Mouse (Mus musculus): ENCODE data around the gene Fastkd5. TPM values are rescaled to one million over a fixed set of nuclear protein-coding genes. Genes with fewer than 3 reads are reported as not detected.

Gene Fastkd5
- 9.5 and 10.8 TPM in 2 replicates for polyA plus RNA-seq (2015; fragmentation: Nextera tagmentation; extraction: Ambion mirVana)

DNA sequence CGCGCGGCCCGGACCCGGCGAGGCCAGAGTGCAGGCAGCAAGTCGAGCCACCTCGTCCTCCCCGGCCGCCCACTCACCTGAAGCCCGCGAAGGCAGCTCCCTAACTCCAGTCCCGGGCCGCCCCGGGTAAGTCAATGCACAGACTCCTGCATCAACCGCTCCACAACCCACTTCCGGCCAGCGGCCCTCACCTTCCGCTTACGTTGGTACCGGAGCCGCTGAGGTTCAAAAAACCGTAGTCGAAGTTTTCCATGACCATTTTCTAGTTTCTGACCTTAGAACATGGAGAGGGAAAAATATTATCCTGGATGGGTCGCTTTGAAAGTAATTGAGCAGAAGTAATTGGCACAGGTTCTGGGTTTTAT, at the start of gene Fastkd5, which contains the start of gene Ubox5:
Gene Fastkd5 (minus strand): TSS at position 189 of the 365 bp plus-strand sequence.
Gene Ubox5 (minus strand): TSS at position 200 of the 365 bp plus-strand sequence.
- no peaks in the 10 kb centered on the region for H3K9me3 ChIP-seq (replicated peaks)
- H3K4me3 ChIP-seq (replicated peaks) = peak within 1 kb of the TSS; percentile 80
- H3K27me3 ChIP-seq (replicated peaks) = peaks cover 14% of the 10 kb centered on the region
- peak within 1 kb of the TSS; percentile 80 for H3K27ac ChIP-seq (replicated peaks)
- peak within 1 kb of the TSS; percentile 91 for H3K4me2 ChIP-seq
- peaks cover 22% of the 10 kb centered on the region for H3K4me1 ChIP-seq
- ATAC-seq (ENCODE audit: low FRiP score) = peak; percentile 83
- H3K36me3 ChIP-seq = peaks cover 26% of the 10 kb centered on the region
- whole genome bisulfite sequencing = under 1% methylated on average over 25 of the region's 25 CpGs
- H3K9ac ChIP-seq (replicated peaks) = peak within 1 kb of the TSS; percentile 81

- ATAC-seq (ENCODE audit: low FRiP score) = no peak
- Histone ChIP-seq H3K9ac (replicated peaks) (no peak overlapping the region), H3K9me3 (replicated peaks) (no peaks in the 10 kb centered on the region), H3K27ac (replicated peaks) (no peak overlapping the region), H3K36me3 (peaks cover 97% of the 10 kb centered on the region), H3K4me1 (no peaks in the 10 kb centered on the region), H3K27me3 (replicated peaks) (no peaks in the 10 kb centered on the region), H3K4me2 (no peak overlapping the region), H3K4me3 (replicated peaks) (no peak overlapping the region)
- 96% methylated on average over 12 of the region's 12 CpGs for WGBS
Observed at GRCm38 (mm10) chr2:130679154-130679553, 49.3 kb upstream of the Fastkd5 start.

DNA sequence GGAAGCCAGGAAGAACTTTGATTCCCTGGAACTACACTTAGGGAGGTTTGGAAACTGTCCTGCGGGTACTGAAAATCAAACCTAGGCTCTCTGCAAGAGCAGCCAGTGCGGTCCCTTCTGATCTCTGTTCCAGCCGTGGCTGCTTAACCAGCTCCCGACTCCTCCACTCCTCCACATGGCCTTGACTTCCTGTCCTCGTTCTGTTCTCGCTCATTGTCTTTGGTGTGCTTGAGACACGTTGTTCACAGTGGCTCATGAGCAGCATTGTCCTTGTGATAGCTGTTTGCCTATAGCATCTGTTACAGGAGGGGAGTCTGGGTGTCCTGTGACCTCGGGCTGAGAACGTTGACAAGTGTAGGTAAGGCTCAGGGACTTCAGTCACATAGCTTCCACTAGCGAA, 47.4 kb upstream of the Fastkd5 start:
- H3K9me3 ChIP-seq (replicated peaks) = no peaks in the 10 kb centered on the region
- H3K4me1 ChIP-seq = no peaks in the 10 kb centered on the region
- WGBS = 92% methylated on average over 10 of the region's 10 CpGs
- H3K4me2 ChIP-seq = no peak overlapping the region
- no peak overlapping the region for H3K27ac ChIP-seq (replicated peaks)
- H3K36me3 ChIP-seq = peaks cover 96% of the 10 kb centered on the region
- no peak overlapping the region for H3K4me3 ChIP-seq (replicated peaks)
- no peaks in the 10 kb centered on the region for H3K27me3 ChIP-seq (replicated peaks)
- H3K9ac ChIP-seq (replicated peaks) = no peak overlapping the region
- no peak for ATAC-seq (ENCODE audit: low FRiP score)

- Histone ChIP-seq H3K4me2 (peak within 1 kb of the TSS; percentile 84), H3K27ac (replicated peaks) (peak within 1 kb of the TSS; percentile 91), H3K4me3 (replicated peaks) (peak within 1 kb of the TSS; percentile 75), H3K27me3 (replicated peaks) (no peaks in the 10 kb centered on the region), H3K9me3 (replicated peaks) (no peaks in the 10 kb centered on the region), H3K36me3 (peaks cover 13% of the 10 kb centered on the region), H3K9ac (replicated peaks) (peak within 1 kb of the TSS; percentile 75), H3K4me1 (peaks cover 47% of the 10 kb centered on the region)
- 1% methylated on average over 31 of the region's 31 CpGs for WGBS
- ATAC-seq (ENCODE audit: low FRiP score) = peak; percentile 74
Observed at GRCm38 (mm10) chr2:130667559-130667958, 37.7 kb upstream of the Fastkd5 start, which contains the start of gene Itpa. Itpa (plus strand) TSS chr2:130667610.

DNA sequence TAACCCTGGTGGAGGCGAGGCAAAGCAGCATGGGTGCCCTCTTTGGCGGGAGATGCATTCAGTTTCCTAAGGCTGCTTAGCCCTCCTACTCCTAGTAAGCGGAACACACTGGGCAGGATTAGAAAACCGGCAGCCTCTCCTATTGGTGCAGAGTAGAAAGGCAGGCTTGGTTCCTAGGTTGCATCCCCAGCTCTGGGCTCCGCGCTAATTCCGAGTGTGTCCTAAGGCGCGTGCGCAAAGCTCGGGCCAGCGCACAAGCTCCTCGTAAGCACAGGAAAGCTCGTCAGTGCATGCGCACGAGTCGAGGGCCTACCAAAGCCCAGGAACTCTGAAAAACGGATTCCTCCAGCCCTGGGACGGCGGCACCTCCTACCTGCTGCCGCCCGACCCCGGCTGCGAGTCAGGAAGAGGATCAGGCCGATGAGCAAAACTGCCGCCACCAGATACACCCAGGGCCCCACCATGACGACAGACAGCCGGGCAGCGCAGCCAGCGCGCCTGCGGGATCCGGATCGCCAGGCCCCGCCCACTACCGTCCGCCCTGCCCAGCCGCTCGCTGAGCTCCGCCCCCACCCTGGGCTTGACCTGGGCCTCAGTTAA, 34.4 kb upstream of the Fastkd5 start, which contains the start of gene Ddrgk1:
Gene Ddrgk1 (minus strand): TSS at position 558 of the 600 bp plus-strand sequence.
- Histone ChIP-seq H3K9me3 (replicated peaks) (no peaks in the 10 kb centered on the region), H3K4me3 (replicated peaks) (peak within 1 kb of the TSS; percentile 70), H3K9ac (replicated peaks) (peak within 1 kb of the TSS; percentile 94), H3K36me3 (peaks cover 26% of the 10 kb centered on the region), H3K27me3 (replicated peaks) (no peaks in the 10 kb centered on the region), H3K27ac (replicated peaks) (peak within 1 kb of the TSS; percentile 100), H3K4me1 (peaks cover 49% of the 10 kb centered on the region), H3K4me2 (peak within 1 kb of the TSS; percentile 85)
- peak; percentile 95 for ATAC-seq (ENCODE audit: low FRiP score)
- 0% methylated on average over 40 of the region's 40 CpGs for WGBS

- ATAC-seq (ENCODE audit: low FRiP score) = no peak
- H3K27ac ChIP-seq (replicated peaks) = peak overlapping the region; percentile 100
- 90% methylated on average over 11 of the region's 11 CpGs for WGBS
Observed at GRCm38 (mm10) chr2:130663342-130663741, 33.5 kb upstream of the Fastkd5 start.

GRCm38 (mm10) chr2:130658530-130658929, 28.7 kb upstream of the Fastkd5 start:
- Histone ChIP-seq H3K9ac (replicated peaks) (no peak overlapping the region), H3K4me1 (peaks cover 19% of the 10 kb centered on the region), H3K9me3 (replicated peaks) (no peaks in the 10 kb centered on the region), H3K27me3 (replicated peaks) (no peaks in the 10 kb centered on the region), H3K4me3 (replicated peaks) (no peak overlapping the region), H3K4me2 (no peak overlapping the region), H3K36me3 (peaks cover 80% of the 10 kb centered on the region), H3K27ac (replicated peaks) (no peak overlapping the region)
- ATAC-seq (ENCODE audit: low FRiP score) = no peak
- 97% methylated on average over 10 of the region's 10 CpGs for whole genome bisulfite sequencing

More at GRCm38 (mm10) chr2:130663342-130663741, 33.5 kb upstream of the Fastkd5 start:
- H3K9ac ChIP-seq (replicated peaks) = peak overlapping the region; percentile 94
- H3K4me3 ChIP-seq (replicated peaks) = peak overlapping the region; percentile 70
- no peaks in the 10 kb centered on the region for H3K27me3 ChIP-seq (replicated peaks)
- peak overlapping the region; percentile 85 for H3K4me2 ChIP-seq
- peaks cover 40% of the 10 kb centered on the region for H3K4me1 ChIP-seq
- H3K9me3 ChIP-seq (replicated peaks) = no peaks in the 10 kb centered on the region
- H3K36me3 ChIP-seq = peaks cover 34% of the 10 kb centered on the region

- Histone ChIP-seq H3K27ac (replicated peaks) (no peak overlapping the region), H3K27me3 (replicated peaks) (no peaks in the 10 kb centered on the region), H3K36me3 (peaks cover 87% of the 10 kb centered on the region), H3K4me2 (no peak overlapping the region), H3K4me1 (peaks cover 9% of the 10 kb centered on the region), H3K4me3 (replicated peaks) (no peak overlapping the region), H3K9me3 (replicated peaks) (no peaks in the 10 kb centered on the region), H3K9ac (replicated peaks) (no peak overlapping the region)
- 94% methylated on average over 6 of the region's 6 CpGs for WGBS
- no peak for ATAC-seq (ENCODE audit: low FRiP score)
Observed at GRCm38 (mm10) chr2:130657541-130657940, 27.7 kb upstream of the Fastkd5 start.

GRCm38 (mm10) chr2:130656536-130656935, 26.7 kb upstream of the Fastkd5 start:
- no peak for ATAC-seq (ENCODE audit: low FRiP score)
- no peak overlapping the region for H3K9ac ChIP-seq (replicated peaks)
- no peaks in the 10 kb centered on the region for H3K27me3 ChIP-seq (replicated peaks)
- H3K4me1 ChIP-seq = no peaks in the 10 kb centered on the region
- no peak overlapping the region for H3K27ac ChIP-seq (replicated peaks)
- H3K36me3 ChIP-seq = peaks cover 84% of the 10 kb centered on the region
- no peak overlapping the region for H3K4me2 ChIP-seq
- WGBS = 97% methylated on average over 9 of the region's 9 CpGs
- no peaks in the 10 kb centered on the region for H3K9me3 ChIP-seq (replicated peaks)
- H3K4me3 ChIP-seq (replicated peaks) = no peak overlapping the region

DNA sequence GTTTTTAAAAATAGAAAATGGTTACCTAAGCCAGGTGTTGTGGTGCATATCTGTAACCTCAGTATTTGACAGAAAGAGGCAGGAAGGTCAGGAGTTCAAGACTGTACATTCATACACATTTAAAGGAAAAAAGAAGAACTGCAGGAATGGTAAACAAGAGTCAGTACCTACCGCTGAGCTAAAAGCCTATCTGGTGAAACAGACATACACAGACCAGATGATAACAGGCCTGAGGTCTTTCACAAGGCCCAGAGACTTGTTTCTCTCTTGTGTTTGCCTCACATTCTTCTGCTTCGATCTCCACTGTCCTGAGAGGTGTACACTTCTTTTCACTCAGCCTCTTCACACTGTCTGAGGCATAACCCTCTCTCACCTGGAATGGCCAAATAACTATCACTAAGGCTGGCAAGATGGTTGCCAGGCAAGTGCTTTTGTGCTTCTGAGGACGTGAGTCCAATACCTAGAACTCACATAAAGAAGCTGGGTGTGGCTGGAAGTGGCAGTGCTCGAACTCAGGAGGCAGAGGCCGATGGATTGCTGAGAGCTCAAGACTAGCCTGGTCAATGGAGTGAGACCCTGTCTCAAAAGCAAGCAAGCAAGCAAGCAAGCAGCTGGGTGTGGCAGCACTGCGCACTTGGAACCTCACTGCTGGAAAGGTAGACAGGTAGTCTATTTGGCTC, 26.0 kb upstream of the Fastkd5 start:
- no peaks in the 10 kb centered on the region for H3K27me3 ChIP-seq (replicated peaks)
- H3K4me3 ChIP-seq (replicated peaks) = no peak overlapping the region
- H3K9ac ChIP-seq (replicated peaks) = no peak overlapping the region
- H3K36me3 ChIP-seq = peaks cover 85% of the 10 kb centered on the region
- no peak overlapping the region for H3K4me2 ChIP-seq
- H3K27ac ChIP-seq (replicated peaks) = no peak overlapping the region
- WGBS = 97% methylated on average over 6 of the region's 6 CpGs
- H3K4me1 ChIP-seq = no peaks in the 10 kb centered on the region
- ATAC-seq (ENCODE audit: low FRiP score) = no peak
- no peaks in the 10 kb centered on the region for H3K9me3 ChIP-seq (replicated peaks)

DNA sequence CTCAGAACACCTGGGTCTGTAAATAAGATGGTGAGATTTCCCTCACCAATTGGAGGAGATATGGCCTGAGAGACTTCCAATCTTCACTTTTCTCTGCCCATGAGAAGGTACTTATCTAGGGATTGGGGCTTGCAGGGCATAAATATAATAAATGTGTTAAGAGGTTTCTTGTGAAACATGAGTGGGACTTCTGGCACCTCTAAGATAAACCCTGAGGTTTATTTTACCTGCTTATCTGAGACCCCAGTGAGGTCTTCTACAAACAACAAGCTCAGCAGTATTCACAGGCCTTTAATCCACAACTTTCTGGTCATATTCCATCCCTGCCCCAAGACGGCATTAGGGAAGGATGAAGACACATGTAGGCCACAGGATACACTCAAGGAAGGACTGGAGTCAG, 23.9 kb upstream of the Fastkd5 start:
- Histone ChIP-seq H3K4me3 (replicated peaks) (no peak overlapping the region), H3K27me3 (replicated peaks) (no peaks in the 10 kb centered on the region), H3K9me3 (replicated peaks) (no peaks in the 10 kb centered on the region), H3K27ac (replicated peaks) (no peak overlapping the region), H3K4me2 (no peak overlapping the region), H3K9ac (replicated peaks) (no peak overlapping the region), H3K36me3 (peaks cover 79% of the 10 kb centered on the region), H3K4me1 (no peaks in the 10 kb centered on the region)
- 91% methylated on average over 1 of the region's 1 CpGs for whole genome bisulfite sequencing
- ATAC-seq (ENCODE audit: low FRiP score) = no peak

GRCm38 (mm10) chr2:130653303-130653702, 23.5 kb upstream of the Fastkd5 start:
- Histone ChIP-seq H3K4me2 (no peak overlapping the region), H3K4me3 (replicated peaks) (no peak overlapping the region), H3K36me3 (peaks cover 74% of the 10 kb centered on the region), H3K27me3 (replicated peaks) (no peaks in the 10 kb centered on the region), H3K9me3 (replicated peaks) (no peaks in the 10 kb centered on the region), H3K9ac (replicated peaks) (no peak overlapping the region), H3K4me1 (no peaks in the 10 kb centered on the region), H3K27ac (replicated peaks) (no peak overlapping the region)
- WGBS = 97% methylated on average over 2 of the region's 2 CpGs
- ATAC-seq (ENCODE audit: low FRiP score) = no peak

Data from neural tube, embryonic 15.5 days (tissue).